Mouse (Mus musculus): ENCODE measurements around the gene Osbpl6. TPM values are rescaled to one million over a fixed set of nuclear protein-coding genes. Genes with fewer than 3 reads are reported as not detected.

Gene Osbpl6
- polyA plus RNA-seq, 1 experiment from 2014 or later = 9.4 TPM

DNA sequence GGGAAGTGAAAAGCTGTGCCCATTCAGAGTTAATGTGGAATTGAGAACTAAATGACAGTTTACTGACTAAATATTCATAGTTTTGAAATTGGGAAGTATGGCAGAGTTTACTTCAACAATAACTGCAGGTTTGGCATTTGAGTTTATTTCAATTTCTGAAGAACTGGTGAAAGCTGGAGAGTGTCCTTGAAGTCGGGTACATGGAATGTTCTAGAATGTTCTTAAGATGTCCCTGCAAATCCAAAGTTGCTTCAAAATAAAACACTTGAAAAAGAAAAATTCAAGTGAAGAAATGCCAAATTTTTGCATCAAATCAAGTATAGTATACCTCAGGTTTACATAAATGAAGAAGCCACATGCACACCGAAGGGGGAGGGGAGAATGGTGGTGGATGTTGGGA, 98.7 kb downstream of the Osbpl6 start:
- 92% methylated on average over 2 of the region's 2 CpGs for WGBS
- no peak overlapping the region for H3K4me2 ChIP-seq (ENCODE audit: low read depth, low read length)
- H3K9me3 ChIP-seq (ENCODE audit: control insufficient read depth, low read length) = no peaks in the 10 kb centered on the region
- no peaks in the 10 kb centered on the region for H3K4me1 ChIP-seq (ENCODE audit: control insufficient read depth, insufficient read depth, low read length)
- ATAC-seq = no peak
- H3K27ac ChIP-seq (ENCODE audit: low read length) = no peak overlapping the region
- H3K9ac ChIP-seq (ENCODE audit: low read depth, low read length) = no peak overlapping the region
- H3K36me3 ChIP-seq (ENCODE audit: control insufficient read depth, insufficient read depth, low read length) = no peaks in the 10 kb centered on the region
- H3K27me3 ChIP-seq (replicated peaks; ENCODE audit: control insufficient read depth, insufficient read depth, low read length) = no peaks in the 10 kb centered on the region
- no peak overlapping the region for H3K4me3 ChIP-seq (ENCODE audit: low read length)

DNA sequence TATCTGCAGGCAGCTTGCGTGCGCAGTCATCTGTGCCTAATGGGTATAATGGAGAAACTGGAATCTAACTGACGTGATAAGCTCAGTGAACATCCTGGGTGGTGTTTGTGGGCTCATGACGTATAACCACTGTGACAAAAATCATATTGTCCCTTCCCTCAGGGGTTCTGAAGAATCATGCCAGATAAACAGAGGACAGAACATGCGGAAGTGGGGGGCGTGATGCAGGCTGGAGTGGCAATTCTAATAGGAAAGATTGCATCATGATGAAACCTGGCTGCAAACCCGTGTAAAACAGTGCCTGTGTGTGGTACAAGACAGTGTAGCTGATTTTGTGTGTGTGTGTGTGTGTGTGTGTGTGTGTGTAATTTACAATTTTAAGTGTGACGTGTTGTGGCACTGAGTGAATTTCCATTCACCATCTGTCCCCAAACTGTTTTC, 105.0 kb downstream of the Osbpl6 start:
- Histone ChIP-seq H3K27ac (ENCODE audit: low read length) (no peak overlapping the region), H3K9me3 (ENCODE audit: control insufficient read depth, low read length) (no peaks in the 10 kb centered on the region), H3K36me3 (ENCODE audit: control insufficient read depth, insufficient read depth, low read length) (no peaks in the 10 kb centered on the region), H3K4me3 (ENCODE audit: low read length) (no peak overlapping the region), H3K4me1 (ENCODE audit: control insufficient read depth, insufficient read depth, low read length) (0 out of 2 replicates have a peak, but pooled peaks cover 4% of the 10 kb centered on the region), H3K9ac (ENCODE audit: low read depth, low read length) (no peak overlapping the region), H3K27me3 (replicated peaks; ENCODE audit: control insufficient read depth, insufficient read depth, low read length) (no peaks in the 10 kb centered on the region), H3K4me2 (ENCODE audit: low read depth, low read length) (no peak overlapping the region)
- 80% methylated on average over 8 of the region's 8 CpGs for WGBS
- no peak for ATAC-seq

DNA sequence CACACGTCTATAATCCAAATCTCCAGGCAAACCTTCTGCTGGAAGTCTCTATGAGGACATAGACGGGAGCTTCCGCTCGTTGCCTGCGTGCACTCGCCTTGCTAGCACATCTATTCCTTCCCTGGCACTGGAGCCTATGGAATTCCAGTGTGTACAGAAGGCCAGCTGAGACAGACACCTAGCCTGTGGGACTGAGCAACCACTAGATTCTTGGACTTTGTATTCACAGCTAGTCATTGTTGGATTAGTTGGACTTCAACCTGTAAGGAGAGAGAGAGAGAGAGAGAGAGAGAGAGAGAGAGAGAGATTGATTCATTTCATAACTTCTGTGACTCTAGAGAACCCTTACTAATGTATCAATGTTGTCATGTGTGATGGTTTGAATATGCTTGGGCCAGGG, 105.8 kb downstream of the Osbpl6 start:
- Histone ChIP-seq H3K4me3 (ENCODE audit: low read length) (no peak overlapping the region), H3K36me3 (ENCODE audit: control insufficient read depth, insufficient read depth, low read length) (no peaks in the 10 kb centered on the region), H3K27ac (ENCODE audit: low read length) (no peak overlapping the region), H3K4me1 (ENCODE audit: control insufficient read depth, insufficient read depth, low read length) (0 out of 2 replicates have a peak, but pooled peaks cover 4% of the 10 kb centered on the region), H3K4me2 (ENCODE audit: low read depth, low read length) (no peak overlapping the region), H3K9ac (ENCODE audit: low read depth, low read length) (no peak overlapping the region), H3K9me3 (ENCODE audit: control insufficient read depth, low read length) (no peaks in the 10 kb centered on the region), H3K27me3 (replicated peaks; ENCODE audit: control insufficient read depth, insufficient read depth, low read length) (no peaks in the 10 kb centered on the region)
- peak; percentile 85 for ATAC-seq
- 91% methylated on average over 6 of the region's 6 CpGs for WGBS

DNA sequence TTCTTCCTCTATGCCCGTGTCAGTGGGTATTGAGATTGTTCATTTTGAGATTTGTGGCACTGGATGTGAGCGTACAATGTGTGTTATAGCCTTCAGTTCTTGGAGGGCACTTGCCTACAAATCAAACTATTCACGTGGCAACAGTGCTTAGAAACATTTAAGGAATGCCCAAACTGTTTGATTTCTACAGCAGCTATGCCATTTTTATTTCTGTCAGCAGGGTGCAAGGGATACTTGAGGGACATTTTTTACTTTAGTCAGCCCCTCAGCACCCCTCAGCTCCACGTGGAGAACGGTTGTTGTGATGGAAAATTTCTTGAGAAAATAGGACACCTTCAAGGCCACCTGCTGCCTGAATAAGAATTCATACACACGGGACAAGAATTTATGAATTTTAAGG, 106.6 kb downstream of the Osbpl6 start:
- Histone ChIP-seq H3K4me2 (ENCODE audit: low read depth, low read length) (no peak overlapping the region), H3K36me3 (ENCODE audit: control insufficient read depth, insufficient read depth, low read length) (no peaks in the 10 kb centered on the region), H3K9me3 (ENCODE audit: control insufficient read depth, low read length) (no peaks in the 10 kb centered on the region), H3K27ac (ENCODE audit: low read length) (no peak overlapping the region), H3K4me3 (ENCODE audit: low read length) (no peak overlapping the region), H3K9ac (ENCODE audit: low read depth, low read length) (no peak overlapping the region), H3K4me1 (ENCODE audit: control insufficient read depth, insufficient read depth, low read length) (0 out of 2 replicates have a peak, but pooled peaks cover 4% of the 10 kb centered on the region), H3K27me3 (replicated peaks; ENCODE audit: control insufficient read depth, insufficient read depth, low read length) (no peaks in the 10 kb centered on the region)
- 70% methylated on average over 6 of the region's 6 CpGs for WGBS
- ATAC-seq = no peak

DNA sequence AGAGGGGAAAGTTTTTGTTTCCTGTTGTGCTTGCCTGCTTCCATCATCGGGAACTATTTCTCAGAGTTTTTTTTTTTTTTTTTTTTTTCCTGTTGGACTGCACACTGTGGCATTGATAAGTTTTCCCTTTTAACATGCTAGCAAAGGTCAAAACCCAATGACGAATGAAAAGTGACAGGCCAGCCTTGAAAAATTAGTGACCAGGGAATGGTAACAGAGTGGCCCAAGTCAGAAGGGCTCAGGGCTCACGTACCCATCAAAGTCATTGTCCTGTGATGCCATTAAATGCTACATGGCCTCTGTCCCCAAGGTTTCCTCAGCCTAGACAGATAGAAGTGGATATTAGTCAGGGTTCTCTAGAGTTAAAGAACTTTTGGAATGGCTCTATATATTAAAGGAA, 107.0 kb downstream of the Osbpl6 start:
- Histone ChIP-seq H3K4me3 (ENCODE audit: low read length) (no peak overlapping the region), H3K27ac (ENCODE audit: low read length) (no peak overlapping the region), H3K9me3 (ENCODE audit: control insufficient read depth, low read length) (no peaks in the 10 kb centered on the region), H3K4me1 (ENCODE audit: control insufficient read depth, insufficient read depth, low read length) (0 out of 2 replicates have a peak, but pooled peaks cover 4% of the 10 kb centered on the region), H3K9ac (ENCODE audit: low read depth, low read length) (no peak overlapping the region), H3K36me3 (ENCODE audit: control insufficient read depth, insufficient read depth, low read length) (no peaks in the 10 kb centered on the region), H3K4me2 (ENCODE audit: low read depth, low read length) (no peak overlapping the region), H3K27me3 (replicated peaks; ENCODE audit: control insufficient read depth, insufficient read depth, low read length) (no peaks in the 10 kb centered on the region)
- ATAC-seq = no peak
- WGBS = 77% methylated on average over 3 of the region's 3 CpGs

DNA sequence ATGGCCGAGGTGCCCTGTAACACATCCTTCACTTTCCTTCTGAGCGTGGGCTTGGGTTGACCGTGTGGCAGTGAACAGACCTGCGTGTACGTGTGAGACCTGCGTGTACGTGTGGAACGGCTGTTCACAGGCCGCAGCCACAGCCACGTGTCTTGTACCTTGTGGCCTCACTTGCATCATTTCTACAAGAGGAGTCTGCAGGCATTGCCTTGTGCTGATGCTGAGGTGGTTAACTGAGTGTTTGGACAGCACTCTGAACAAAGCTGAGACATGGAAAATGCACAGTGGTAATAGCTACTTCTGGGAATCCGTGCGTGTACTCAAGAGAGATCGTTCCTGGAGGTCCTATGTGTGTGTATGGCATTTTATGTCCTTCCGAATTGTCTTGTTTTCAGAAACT, 111.2 kb downstream of the Osbpl6 start:
- Histone ChIP-seq H3K27me3 (replicated peaks; ENCODE audit: control insufficient read depth, insufficient read depth, low read length) (no peaks in the 10 kb centered on the region), H3K9me3 (ENCODE audit: control insufficient read depth, low read length) (no peaks in the 10 kb centered on the region), H3K27ac (ENCODE audit: low read length) (no peak overlapping the region), H3K4me1 (ENCODE audit: control insufficient read depth, insufficient read depth, low read length) (no peaks in the 10 kb centered on the region), H3K4me2 (ENCODE audit: low read depth, low read length) (no peak overlapping the region), H3K4me3 (ENCODE audit: low read length) (no peak overlapping the region), H3K36me3 (ENCODE audit: control insufficient read depth, insufficient read depth, low read length) (no peaks in the 10 kb centered on the region), H3K9ac (ENCODE audit: low read depth, low read length) (no peak overlapping the region)
- ATAC-seq = no peak
- WGBS = 85% methylated on average over 14 of the region's 14 CpGs

DNA sequence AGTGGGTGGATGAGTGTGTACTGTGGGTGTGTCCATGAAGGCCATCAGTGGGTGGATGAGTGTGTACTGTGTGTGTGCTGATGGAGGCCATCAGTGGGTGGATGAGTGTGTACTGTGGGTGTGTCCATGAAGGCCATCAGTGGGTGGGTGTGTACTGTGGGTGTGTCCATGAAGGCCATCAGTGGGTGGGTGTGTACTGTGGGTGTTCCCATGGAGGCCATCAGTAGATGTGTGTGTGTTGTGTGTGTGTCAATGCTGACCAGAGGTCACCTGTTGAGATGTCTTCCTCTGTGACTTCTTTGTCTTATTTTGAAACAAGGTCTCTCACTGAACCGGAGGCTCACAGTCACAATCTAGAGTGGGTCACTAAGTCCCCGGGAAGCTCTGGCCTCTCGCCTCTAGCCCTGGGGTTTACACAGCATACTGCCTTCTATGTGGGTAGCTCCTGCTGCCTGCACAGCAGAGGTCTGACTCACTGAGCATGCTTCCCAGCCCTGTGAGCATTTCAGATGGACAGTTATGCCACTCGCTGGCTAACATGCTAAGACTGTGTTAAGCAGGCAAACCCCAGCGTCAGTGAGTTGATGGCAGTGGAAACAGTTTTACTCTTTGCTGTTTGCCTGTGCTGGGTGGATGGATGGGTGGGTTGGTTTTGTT, 112.2 kb downstream of the Osbpl6 start:
- Histone ChIP-seq H3K27ac (ENCODE audit: low read length) (no peak overlapping the region), H3K4me3 (ENCODE audit: low read length) (no peak overlapping the region), H3K4me2 (ENCODE audit: low read depth, low read length) (no peak overlapping the region), H3K27me3 (replicated peaks; ENCODE audit: control insufficient read depth, insufficient read depth, low read length) (no peaks in the 10 kb centered on the region), H3K9me3 (ENCODE audit: control insufficient read depth, low read length) (no peaks in the 10 kb centered on the region), H3K36me3 (ENCODE audit: control insufficient read depth, insufficient read depth, low read length) (no peaks in the 10 kb centered on the region), H3K4me1 (ENCODE audit: control insufficient read depth, insufficient read depth, low read length) (no peaks in the 10 kb centered on the region), H3K9ac (ENCODE audit: low read depth, low read length) (no peak overlapping the region)
- ATAC-seq = no peak
- 87% methylated on average over 5 of the region's 5 CpGs for WGBS

DNA sequence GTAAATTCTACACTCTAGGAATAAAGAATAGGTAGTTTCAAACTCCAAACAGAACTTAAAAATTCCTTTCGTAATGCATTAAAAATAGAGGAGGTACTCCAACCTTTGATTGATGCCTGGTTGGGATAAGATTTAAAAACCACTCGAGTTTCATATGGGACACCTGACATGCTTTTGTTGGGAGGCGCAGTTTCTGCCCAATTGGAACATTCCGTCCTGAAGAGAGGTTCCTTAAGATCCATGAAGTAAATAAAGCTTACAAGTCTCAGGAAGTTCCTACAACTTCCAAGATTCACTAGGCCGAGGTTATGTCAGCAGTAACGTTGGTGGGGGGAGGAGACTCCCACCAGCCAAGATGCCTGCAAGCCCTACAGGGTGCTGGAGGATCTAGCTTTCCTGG, 115.3 kb downstream of the Osbpl6 start:
- no peaks in the 10 kb centered on the region for H3K9me3 ChIP-seq (ENCODE audit: control insufficient read depth, low read length)
- no peaks in the 10 kb centered on the region for H3K27me3 ChIP-seq (replicated peaks; ENCODE audit: control insufficient read depth, insufficient read depth, low read length)
- ATAC-seq = no peak
- H3K36me3 ChIP-seq (ENCODE audit: control insufficient read depth, insufficient read depth, low read length) = no peaks in the 10 kb centered on the region
- 69% methylated on average over 6 of the region's 6 CpGs for WGBS
- no peak overlapping the region for H3K27ac ChIP-seq (ENCODE audit: low read length)
- H3K4me1 ChIP-seq (ENCODE audit: control insufficient read depth, insufficient read depth, low read length) = no peaks in the 10 kb centered on the region
- H3K4me3 ChIP-seq (ENCODE audit: low read length) = no peak overlapping the region
- no peak overlapping the region for H3K4me2 ChIP-seq (ENCODE audit: low read depth, low read length)
- H3K9ac ChIP-seq (ENCODE audit: low read depth, low read length) = no peak overlapping the region

DNA sequence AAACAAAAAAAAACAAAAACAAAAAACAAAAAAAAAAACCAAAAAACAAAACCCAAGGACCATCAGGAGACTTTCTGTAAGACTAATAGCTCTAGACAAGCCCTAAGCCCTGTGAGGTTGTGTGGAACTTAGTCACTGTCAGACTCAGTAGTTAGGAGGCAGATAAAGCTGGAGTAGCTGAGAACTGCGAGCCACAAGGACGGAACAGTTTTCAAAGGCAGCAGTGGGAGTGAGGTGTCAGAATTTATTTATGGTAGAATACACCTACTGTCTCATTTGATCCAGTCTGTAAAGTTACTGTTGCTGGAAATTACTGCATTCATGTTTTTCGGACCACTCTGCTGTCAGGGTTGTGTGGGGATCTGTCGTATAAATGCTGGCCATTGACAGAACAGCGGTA, 118.1 kb downstream of the Osbpl6 start:
- 86% methylated on average over 5 of the region's 5 CpGs for WGBS
- H3K9me3 ChIP-seq (ENCODE audit: control insufficient read depth, low read length) = no peaks in the 10 kb centered on the region
- H3K27ac ChIP-seq (ENCODE audit: low read length) = no peak overlapping the region
- no peak for ATAC-seq
- H3K4me1 ChIP-seq (ENCODE audit: control insufficient read depth, insufficient read depth, low read length) = no peaks in the 10 kb centered on the region; the same call in 1 of the 2 replicates
- H3K9ac ChIP-seq (ENCODE audit: low read depth, low read length) = no peak overlapping the region
- no peaks in the 10 kb centered on the region for H3K27me3 ChIP-seq (replicated peaks; ENCODE audit: control insufficient read depth, insufficient read depth, low read length)
- H3K36me3 ChIP-seq (ENCODE audit: control insufficient read depth, insufficient read depth, low read length) = no peaks in the 10 kb centered on the region
- no peak overlapping the region for H3K4me2 ChIP-seq (ENCODE audit: low read depth, low read length)
- no peak overlapping the region for H3K4me3 ChIP-seq (ENCODE audit: low read length)

DNA sequence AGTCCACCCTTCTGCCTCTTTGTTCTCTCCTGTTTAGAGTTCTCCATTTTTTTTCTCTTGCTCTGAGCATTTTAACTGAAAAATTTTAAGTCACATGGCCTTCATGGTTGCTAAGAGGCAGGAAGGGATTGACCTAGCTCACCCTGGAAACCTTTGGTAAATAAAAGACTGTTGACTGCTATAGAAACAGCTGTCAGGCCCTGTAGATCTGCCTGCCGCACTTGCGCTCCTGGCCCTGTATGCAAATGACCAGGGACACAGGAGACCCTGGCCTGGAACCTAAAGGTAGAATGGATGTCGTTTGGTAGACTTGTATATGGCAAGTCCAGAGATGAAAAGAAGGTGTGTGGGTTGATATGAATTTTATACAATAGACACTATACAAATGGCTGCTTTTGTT, 119.3 kb downstream of the Osbpl6 start:
- Histone ChIP-seq H3K4me3 (ENCODE audit: low read length) (no peak overlapping the region), H3K9me3 (ENCODE audit: control insufficient read depth, low read length) (no peaks in the 10 kb centered on the region), H3K4me2 (ENCODE audit: low read depth, low read length) (no peak overlapping the region), H3K4me1 (ENCODE audit: control insufficient read depth, insufficient read depth, low read length) (no peaks in the 10 kb centered on the region; the same call in 1 of the 2 replicates), H3K27me3 (replicated peaks; ENCODE audit: control insufficient read depth, insufficient read depth, low read length) (no peaks in the 10 kb centered on the region), H3K27ac (ENCODE audit: low read length) (no peak overlapping the region), H3K9ac (ENCODE audit: low read depth, low read length) (no peak overlapping the region), H3K36me3 (ENCODE audit: control insufficient read depth, insufficient read depth, low read length) (no peaks in the 10 kb centered on the region)
- ATAC-seq = 0 out of 2 replicates have a peak, but pooled peaks have one; percentile 50
- 57% methylated on average over 3 of the region's 3 CpGs for WGBS

Measured in intestine, embryonic 16.5 days (tissue).